Mouse (Mus musculus) lung, postnatal 4 days (tissue): ENCODE results near the gene Gm1043.

Experiments used
- DNase-seq, 2 experiments: peaks; one replicate each; pipeline ENCODE4 v3.0.0; 2021

The Gm1043 gene

DNA sequence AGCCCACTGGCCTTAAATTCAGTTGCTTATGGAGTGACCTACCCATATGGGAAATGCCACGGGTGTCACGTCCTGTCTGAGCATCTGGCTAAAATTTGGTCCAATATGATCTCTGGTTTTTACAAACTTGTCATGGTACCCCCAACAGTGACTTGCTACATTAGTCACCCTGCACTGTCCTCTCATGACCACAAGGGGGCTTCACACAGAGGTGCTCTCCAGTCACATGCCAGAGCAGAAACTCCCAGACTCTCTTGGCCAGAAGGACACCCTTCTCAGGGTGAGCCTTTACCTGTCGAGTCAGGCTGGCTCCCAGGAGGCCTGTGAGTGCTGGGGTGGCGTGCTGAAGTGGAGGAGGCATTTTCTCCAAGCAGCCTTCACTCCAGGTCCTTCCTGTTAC lies 33.1 kb downstream of the Gm1043 start:
- no peak for DNase-seq

DNA sequence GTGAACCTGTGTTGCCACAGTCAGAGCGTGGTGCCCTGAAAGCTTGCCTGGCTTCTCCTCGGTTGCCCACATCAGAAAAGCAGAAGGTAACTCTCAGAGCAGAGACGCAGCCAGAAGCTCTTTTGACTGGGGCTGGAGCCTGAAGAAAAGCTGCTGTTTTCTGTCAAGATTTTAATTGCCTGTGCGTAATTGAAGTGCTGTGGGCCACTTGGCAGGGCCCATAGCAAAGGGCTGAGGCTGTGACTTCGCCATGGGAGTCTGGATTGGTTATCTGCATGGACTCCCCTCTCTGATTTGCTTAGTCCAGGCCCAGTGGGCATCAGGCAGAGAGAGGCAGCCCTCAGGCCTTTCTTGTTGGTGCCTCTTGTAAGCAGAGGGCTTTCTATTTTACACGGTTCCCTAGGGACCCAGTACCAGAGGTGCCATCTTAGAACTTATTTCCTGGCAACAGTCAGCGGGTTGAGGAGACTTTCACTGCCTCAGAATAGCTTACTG lies 36.1 kb downstream of the Gm1043 start:
- no peak for DNase-seq

DNA sequence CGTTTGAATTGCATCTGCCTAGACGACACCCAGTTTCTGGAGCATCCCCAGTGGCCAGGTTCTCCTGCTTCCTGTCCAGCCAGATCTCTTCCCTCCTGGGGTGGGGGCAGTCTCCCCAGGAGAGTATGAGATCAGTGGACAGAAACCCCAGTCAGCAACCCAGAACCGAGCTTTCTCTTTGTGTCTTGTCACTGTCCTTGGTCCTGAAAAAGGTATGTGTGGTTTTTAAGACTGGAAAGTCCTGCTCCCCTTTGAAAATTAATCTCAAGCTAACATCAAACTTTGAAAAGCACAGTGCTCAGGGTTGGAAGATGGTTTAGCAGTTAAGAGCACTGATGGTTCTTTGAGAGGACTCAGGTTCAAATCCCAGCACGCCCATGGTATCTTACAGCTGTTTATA lies 46.7 kb downstream of the Gm1043 start:
- no peak for DNase-seq

DNA sequence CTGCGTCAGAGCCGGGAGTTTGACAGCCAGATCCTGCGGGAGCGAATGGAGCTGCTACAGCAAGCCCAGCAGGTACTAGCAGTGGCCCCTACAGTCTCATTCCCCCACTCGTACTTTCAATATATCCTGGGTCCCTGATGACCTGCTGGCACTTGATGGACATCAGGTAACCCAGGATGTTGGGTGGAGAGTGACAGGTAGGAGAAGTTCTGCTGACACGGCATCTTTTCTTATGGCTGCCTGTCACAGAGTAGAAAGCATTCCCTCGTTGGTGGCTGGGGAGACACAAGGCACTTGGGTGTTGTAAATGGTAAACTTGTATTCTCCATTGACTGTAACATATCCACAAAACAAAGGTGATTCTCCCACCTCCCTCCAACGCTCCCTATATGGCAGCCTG lies 56.6 kb downstream of the Gm1043 start:
- DNase-seq = no peak

DNA sequence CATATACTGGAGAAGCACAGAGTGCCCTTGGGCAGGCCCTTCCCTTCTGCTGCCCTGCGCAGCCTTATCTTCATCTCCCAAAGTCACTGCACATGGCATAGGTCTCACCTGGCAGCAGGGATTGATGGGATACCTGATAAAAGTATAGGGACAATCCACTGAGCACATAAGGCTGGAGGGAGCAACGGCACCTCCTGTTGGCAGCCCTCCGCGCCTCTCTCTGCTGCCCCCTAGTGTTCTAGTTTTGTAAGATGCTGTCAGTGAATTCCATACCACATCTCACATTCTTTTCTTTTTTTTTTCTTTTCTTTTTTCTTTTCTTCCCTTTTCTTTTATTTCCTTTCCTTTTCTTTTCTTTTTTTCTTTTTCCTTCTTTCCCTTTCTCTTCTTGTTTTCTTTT lies 62.4 kb downstream of the Gm1043 start:
- peak in 1 of 2 experiments; percentile 37 for DNase-seq

DNA sequence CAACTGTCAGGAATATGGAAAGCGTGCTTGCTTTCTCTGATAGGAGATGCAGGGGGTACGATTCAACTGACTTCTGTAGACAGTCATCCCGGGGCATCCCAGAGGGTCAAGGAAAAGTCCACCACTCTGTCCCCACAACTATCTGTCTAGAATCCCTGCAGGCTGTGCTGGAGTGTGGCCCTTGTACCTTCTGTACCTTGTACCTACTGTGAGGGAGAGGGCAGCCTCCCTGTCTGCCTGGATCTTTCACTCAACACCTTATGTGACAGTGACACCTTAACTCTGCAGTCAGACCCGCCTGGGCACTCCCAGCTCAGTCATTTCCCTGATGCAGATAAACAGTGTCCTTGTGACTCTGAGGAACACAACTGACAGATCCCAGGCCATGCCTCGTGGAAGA lies 65.5 kb downstream of the Gm1043 start:
- DNase-seq = no peak

DNA sequence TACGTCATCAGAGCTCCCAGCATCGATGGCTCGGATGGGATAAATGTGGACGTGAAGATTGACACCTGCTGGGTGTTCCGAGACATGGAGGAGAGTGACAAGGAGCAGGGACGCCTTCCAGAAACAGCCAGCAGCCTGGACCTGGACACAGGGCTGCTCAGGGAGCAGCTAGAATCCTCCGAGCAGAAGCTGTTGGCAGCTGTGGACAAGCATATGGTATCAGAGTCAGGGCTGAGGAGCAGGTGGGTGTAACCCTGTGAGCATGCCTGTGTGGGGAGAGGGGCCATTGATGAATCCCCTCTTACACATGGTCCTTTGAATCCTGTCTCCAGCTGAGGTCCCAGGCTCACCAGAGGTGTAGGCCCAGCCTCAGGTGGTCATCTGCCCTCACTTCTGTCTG lies 69.3 kb downstream of the Gm1043 start:
- DNase-seq = no peak

DNA sequence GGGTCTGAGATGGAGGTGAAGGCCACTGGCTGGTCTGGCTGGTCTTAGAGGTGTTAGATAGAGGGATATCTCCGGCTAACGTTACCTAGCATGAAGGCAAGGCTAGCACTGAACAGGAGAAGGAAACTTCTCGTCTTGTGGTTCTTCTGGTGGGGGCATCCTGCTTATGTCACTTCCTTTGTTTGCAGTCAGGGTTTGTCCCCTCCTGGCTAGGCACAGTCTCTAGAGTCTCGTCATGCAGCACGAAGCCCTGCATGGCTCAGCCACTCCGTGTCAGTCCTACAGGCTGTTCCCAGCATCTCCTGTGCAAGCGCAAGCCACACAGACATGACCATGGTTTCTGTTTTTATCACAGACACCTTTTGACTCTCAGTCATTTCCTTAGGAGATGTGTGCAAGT lies 73.2 kb downstream of the Gm1043 start:
- no peak for DNase-seq

DNA sequence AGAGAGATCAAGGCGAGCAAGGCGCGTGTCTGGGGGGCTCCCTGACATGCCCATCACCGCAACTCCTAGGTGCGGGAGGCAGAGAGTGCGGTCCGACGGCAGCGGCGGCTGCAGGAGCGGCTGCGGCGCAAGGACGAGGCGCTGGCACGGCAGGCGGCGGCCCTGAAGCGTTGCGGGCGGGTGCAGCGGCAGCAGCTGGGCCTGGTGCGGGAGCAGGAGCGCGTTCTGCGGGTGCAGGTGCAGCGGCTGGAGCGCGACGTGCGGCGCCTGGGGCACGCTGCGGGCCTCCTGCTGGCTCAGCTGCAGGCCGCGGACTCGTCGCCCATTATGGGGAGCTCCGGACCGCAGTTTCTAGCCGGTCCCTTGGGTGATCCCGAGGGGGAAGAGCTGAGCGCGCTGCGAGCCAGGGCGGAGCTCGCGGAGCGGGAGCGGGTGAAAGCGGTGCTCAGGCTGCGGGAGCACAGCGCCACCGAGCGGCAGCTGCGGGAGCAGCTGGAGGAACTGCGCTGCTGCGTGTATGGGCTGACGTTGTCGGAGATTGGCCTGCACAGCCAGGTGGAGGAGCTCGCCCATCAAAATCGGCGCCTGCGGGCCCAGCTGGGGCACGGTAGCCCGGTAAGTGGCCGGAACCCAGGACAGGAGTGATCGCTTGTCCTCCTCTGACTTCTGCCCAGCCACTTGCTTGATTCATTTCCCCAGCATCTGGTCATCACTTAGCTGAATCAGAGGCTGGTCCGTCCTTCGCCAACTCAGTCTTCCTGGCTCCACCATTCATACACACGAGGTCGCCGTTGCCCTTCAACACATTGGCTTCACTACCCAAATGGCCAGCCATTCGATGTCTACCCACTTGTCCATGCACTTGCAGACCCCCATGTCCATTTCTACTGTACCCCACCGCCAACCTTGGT lies 78.0 kb downstream of the Gm1043 start:
- DNase-seq = peak; percentile 36 to 48

DNA sequence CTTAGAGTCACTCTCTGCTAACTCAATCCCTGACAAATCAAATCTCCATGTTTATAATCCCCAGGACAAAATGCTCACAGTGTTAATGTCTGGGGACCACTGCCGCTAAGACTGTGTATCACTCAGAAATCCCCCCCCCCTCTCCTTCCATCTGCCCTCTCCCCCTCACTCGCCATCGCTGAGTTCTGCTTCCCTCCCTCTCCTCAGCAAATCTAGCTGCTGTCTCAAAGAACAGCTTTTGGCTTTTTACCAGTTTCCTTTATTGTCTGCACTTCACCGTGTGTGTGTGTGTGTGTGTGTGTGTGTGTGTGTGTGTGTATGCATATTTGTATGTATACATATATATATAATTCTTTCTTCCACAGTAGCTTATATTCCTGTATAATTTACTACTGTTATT lies 91.3 kb downstream of the Gm1043 start:
- DNase-seq = no peak

DNA sequence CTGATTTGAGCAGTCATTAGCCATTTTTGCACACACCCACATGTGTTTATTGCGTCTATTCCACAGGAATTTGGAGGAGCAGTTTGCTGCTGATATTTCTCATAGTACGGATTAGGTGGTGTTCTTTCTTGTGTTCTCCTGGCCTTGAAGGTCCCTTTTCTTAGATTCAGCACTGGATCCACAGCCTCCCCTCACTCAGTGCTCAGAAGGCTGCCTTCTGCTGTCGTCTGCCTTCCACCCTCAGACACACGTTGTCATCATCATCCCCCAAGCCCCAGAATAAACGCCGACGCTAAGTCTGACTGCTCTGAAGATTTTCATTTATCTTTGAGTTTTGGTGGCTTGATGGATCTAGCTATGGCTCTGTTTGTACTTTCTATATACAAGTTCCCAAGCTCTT lies 91.9 kb downstream of the Gm1043 start:
- DNase-seq = no peak

DNA sequence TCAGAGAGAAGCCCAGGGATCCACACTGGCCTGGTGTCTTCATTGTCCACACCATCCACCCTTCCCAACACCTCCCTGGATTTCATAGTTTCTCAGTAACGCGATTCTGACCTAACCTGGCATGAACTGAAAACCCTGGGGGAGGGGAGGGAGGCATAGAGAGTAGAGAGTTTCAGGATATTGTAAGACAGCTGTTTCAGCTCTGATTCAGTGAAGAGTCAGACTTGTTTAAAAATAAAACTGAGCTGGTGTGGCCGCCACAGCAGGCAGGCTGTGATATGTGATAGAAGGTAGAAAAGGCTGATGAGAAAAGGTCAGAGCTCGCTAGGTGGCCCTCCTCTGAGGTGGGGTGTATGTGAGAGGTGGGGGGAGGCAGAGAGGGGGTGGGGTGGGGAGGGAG lies 93.6 kb downstream of the Gm1043 start:
- no peak for DNase-seq

DNA sequence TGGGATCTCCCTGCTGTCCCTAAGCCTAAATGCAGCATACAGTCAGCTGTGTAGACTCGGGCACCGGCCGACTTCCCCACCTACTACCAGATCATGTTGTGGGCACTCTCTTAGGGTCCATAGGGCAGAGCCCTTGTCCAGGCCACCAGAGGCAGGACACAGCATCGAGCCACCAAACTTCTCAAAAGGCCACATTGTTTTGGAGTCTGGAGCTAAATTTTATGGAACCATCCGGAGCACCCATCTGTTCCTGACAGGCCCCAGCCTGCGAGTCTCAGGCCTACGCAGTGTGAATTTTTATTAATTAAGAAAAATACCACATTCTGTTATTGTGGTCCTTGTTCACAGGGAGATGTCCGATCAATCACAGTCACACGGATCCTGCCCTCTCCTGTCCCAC lies 94.7 kb downstream of the Gm1043 start:
- no peak for DNase-seq

DNA sequence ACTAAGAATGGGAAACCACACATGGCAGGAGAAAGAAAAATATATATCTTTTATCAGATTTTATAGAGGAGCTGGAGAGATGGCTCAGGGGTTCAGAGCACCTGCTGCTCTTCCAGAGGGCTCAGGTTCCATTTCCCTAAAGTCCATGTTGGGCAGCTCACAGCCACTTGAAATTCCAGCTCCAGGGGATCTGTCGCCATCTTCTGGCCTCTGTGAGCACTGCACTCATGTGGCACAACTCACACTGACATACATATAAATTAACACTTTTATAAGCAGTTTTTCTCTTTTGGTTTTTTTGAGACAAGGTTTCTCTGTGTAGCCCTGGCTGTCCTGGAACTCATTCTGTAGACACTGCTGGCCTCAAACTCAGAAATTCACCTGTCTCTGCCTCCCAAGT lies 95.5 kb downstream of the Gm1043 start:
- no peak for DNase-seq

DNA sequence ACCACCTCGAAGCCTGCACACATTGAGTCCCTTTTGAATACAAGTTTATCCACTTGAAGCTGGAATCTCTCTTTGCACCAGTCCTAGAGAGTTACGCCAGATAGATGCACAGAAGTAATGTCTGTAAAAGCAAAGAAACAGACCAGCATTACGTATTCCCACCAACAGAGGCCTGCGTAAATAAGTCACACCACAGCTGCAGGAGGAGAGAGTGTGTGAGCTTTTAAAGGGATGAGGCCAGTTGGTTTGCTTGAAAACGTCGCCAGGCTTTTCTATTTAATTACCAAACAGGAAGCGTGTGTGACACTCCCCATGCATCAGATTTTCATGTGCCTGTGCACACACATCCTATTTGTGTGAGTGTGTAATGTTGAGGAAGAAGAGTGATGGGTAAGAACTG lies 99.4 kb downstream of the Gm1043 start:
- DNase-seq = no peak

DNA sequence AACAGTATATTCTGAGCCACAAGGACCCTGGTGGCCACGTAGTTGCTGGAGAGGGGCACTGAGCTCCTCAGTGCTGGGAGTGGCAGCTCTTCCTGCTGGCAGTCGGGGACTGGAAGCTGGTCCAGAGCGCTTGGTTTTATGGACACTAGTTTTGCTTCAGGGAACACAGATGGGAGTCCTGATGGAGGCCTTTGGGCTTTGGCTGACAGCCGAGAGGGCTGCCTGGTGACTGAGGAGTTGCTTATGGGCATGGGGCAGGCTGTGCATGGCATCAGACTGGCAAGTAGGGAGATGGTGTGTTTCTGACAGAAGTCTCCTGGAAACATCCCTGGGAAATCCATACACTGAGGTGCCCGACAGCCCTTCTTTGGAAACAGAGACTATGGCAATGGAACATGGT lies 105.2 kb downstream of the Gm1043 start:
- no peak for DNase-seq

DNA sequence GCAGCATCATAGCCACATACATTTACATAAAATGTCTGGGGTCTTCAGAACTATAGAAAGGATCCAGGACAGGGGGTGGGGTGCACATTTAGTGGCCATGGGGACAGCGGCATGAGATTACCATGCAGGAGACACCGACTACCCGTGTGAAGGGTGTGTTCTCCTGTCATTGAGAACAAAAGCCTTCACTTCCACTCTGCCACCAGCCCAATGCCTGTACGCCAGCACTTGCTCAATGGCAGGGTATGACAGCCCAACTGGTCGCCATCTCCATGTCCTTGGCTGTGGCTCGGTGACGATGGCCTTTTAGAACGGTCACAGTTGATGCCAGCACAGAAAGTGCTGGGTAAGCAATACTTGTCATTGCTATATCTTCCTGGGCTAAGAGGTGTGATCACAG lies 111.0 kb downstream of the Gm1043 start:
- no peak for DNase-seq

DNA sequence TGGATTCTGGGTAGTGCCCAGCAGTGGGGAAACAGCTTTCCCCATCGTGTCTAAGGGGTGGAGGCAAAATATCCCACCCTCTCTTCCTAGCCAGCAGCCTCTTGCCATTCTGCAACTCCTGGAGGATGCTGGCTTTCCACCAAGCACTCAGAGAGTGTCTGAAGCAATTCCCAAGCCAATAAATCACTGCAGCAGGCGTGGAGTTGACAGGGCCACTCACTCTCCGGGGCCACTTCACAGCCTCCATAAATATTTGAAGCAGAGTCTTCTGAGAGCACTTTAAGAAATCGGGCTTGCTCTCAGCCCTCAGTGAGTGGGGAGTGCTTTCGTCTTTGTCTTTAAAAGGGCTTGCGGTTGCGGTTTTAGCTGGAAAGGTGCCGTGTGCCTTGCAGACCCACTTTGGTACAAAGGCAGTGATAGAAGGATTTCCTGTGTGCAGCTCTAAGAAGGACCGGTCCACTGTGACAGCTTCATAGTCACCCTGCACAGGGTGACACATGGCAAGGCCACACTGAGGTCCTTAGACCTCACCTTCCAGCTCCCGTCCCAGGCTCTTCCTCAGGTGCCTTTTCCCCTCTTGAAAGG lies 111.6 kb downstream of the Gm1043 start:
- peak; percentile 24 to 52 for DNase-seq

DNA sequence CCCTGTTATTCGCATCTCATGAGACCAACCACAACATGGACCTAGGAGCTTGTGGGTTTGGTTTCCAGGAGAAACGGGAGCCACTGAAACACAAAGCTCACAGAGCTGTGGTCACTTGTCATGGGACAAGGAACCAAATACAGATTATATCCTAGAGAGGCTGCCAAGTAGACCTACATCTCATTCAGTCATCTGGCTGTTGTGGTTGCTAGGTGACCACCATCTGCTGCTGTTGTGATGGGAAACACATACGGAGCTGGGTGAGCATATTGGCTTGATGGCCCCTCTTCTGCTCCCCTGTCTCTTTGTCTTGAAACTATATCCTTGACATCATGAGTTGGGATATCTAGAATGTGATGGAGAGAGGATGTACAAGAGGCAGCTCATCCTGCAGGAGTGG lies 112.3 kb downstream of the Gm1043 start:
- DNase-seq = no peak

DNA sequence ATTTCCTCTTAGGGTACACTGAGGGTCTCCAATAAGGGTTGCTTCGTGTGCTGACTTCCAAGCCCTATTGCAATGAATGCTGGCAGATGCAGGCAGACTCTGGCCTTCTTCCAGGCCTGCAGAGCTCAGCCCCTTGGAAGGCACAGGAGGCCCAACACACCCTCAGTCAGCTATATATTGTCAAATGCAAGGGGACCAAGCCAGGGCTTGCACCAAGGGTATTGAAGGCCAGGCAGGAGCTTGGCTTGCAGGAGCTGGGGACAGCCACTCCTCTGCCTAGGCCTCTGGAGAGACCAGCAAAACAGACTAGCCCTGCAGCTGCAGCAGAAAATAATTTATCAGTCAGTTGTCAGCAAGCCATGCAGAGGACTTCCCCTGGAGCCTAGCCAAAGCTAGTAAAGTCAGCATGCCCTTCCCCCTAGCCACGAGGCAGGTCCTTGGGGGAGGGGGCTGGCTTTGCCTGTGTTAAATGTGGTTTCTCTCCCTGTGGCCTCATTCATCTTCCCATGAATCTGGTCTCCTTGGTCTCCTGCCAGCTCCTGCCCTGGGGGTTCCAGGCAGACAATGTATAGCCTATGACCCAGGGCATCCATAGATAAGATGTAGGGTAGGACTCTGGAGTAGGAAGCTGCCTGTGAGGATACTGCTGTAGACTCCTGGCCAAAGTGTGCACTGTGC lies 113.0 kb downstream of the Gm1043 start:
- no peak for DNase-seq

DNA sequence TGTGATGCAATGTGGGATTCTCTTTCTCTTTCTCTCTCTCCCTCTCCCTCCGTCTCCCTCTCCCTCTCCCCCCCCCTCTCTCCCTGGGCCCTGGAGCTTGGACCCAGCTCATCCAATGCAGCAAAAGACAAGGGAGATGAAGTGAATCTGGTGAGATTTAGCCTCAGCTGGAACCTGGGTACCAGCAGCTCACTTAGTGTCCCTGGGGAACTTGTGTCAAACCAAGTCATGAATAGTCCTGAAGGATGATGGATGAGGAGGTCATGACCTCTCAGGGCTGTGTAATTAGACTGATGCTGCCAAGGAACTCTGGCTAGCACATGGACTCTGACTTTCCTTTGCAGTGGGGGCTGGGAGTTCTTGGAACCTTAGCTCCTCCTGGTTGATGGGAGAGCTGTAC lies 117.1 kb downstream of the Gm1043 start:
- no peak for DNase-seq

DNA sequence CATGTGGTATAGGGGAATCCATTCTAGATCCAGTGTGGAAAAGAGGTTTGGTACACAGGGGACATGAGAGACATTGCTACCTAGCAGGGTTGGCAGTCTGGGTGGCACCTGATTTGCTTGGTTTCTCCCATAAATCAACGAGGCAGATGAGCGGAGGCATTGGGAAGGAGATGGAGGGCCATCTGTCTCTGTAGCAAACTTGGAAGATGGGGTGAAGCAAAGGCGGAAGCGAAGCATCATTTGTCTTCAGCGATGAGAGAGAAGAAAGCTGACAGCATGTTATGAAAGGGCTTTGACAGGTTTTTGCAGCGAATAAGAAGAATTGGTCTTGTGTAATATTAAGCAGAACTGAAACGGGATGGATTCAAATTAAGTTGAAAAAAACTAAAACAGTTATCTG lies 119.7 kb downstream of the Gm1043 start:
- DNase-seq = no peak

DNA sequence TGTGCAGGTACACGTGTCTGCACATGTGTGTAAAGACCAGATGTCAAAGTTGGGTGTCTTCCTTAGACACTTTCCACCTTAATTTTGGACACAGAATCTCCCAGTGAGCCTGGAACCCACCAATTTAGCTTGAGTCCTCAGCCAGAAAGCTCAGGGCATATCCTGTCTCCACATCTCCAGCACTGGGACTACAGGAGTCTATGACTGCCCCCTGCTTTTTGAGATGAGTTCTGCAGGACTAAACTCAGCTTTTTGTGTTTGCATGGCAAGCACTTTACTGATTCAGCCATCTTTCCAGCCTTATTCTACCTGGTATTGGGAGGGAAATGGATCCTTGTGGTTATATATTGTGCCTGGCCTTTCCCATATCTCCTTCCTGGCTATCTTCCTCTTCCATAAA lies 120.2 kb downstream of the Gm1043 start:
- no peak for DNase-seq

DNA sequence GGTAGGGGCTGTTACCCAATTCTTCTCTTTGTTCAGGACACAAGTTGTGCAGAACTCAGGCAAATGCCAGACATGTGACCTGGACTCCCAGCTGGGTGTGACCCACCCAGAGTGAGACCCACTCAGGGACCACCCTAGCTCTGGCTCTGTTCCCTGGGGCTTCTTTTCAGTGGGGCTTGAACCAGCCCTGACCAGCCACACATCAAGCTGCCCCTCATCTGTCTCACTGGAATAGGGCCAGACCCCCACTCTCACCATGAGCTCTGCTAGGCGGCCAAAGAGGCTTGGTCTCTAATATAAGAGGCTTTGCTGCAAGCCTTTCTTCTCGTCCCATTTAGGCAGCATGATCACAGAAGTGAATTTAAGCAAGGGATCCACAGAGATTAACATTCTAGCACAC lies 121.2 kb downstream of the Gm1043 start:
- no peak for DNase-seq
